Mouse (Mus musculus) kidney, embryonic 15.5 days (tissue): ENCODE measurements at regions not wholly inside any gene's neighbourhood (a gene's known extent, or its start where the extent isn't known, plus 50 kb on each side); places are given as distances from the start of the nearest gene placed in this dataset.
"Not testable (repeated sequence)": the region's sequence is repeated elsewhere in the genome, so short reads cannot be mapped to it uniquely, and the experiment has no call there.

Source experiments
- ATAC-seq: fragments of 200-750 bp; cut with Nextera tagmentation; replicated peaks from 2 replicates; pipeline ENCODE4 v1.8.0; 2017; ENCODE audit warnings: moderate TSS enrichment; ENCODE audit not compliant: low FRiP score
- H3K27ac ChIP-seq: fragments of 300-500 bp; sonication (generic); 2 replicates; pipeline ENCODE4 v1.5.1; 2015; ENCODE audit warnings: mild to moderate bottlenecking, inconsistent platforms
- H3K27me3 ChIP-seq: fragments of 300-500 bp; sonication (generic); 2 replicates; pipeline ENCODE4 v1.6.1; 2015; ENCODE audit warnings: inconsistent platforms
- H3K36me3 ChIP-seq: fragments of 300-500 bp; sonication (generic); 2 replicates; pipeline ENCODE4 v1.6.1; 2015; ENCODE audit warnings: inconsistent platforms
- H3K4me1 ChIP-seq: fragments of 300-500 bp; sonication (generic); 2 replicates; pipeline ENCODE4 v1.6.1; 2015; ENCODE audit warnings: inconsistent platforms
- H3K4me2 ChIP-seq: fragments of 300-500 bp; sonication (generic); 2 replicates; pipeline ENCODE4 v1.6.1; 2015; ENCODE audit warnings: moderate library complexity, mild to moderate bottlenecking, inconsistent platforms
- H3K4me3 ChIP-seq: fragments of 300-500 bp; sonication (generic); replicated peaks from 2 replicates; pipeline ENCODE4 v1.5.1; 2015; ENCODE audit warnings: mild to moderate bottlenecking, inconsistent platforms
- H3K9ac ChIP-seq: fragments of 300-500 bp; sonication (generic); 2 replicates; pipeline ENCODE4 v1.6.1; 2015; ENCODE audit warnings: mild to moderate bottlenecking, inconsistent platforms
- H3K9me3 ChIP-seq: fragments of 300-500 bp; sonication (generic); replicated peaks from 2 replicates; pipeline ENCODE4 v1.6.1; 2016; ENCODE audit warnings: inconsistent platforms
- WGBS: fragments of 180-500 bp; shearing (Covaris S2); methylation state at CpG from one replicate; pipeline ENCODE4 v1.1.7; 2015; ENCODE audit warnings: mixed read lengths; 5-methylcytosine and 5-hydroxymethylcytosine counted together

DNA sequence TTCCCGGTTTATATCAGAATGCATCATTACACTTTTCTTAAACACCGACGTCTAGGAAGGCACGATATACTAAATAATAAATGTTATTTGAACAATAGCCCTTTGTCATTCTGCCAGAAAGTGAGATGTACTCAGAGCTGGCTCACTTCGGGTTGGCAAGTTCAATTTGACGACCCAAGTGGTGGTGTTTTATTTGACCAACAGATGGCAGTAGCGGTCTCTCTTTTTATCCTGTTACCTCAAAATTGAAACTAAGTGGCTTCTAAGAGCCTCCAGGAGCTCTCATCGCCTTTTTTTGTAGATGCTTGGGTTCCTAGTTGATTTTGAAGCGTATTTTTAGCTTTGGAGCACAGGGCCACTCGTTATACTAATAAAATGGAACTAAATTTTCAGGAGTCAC is 66.7 kb upstream of the Chmp2b start:
- H3K27me3 ChIP-seq, result peaks cover 3% of the 10 kb centered on the region; the same call in 1 of the 2 replicates
- H3K27ac ChIP-seq, result no peak overlapping the region
- 12% methylated on average over 10 of the region's 10 CpGs for WGBS
- H3K4me1 ChIP-seq, result no peaks in the 10 kb centered on the region
- H3K9me3 ChIP-seq, result no peaks in the 10 kb centered on the region
- H3K36me3 ChIP-seq, result no peaks in the 10 kb centered on the region
- H3K9ac ChIP-seq, result no peak overlapping the region
- no peak overlapping the region for H3K4me2 ChIP-seq
- ATAC-seq, result no peak
- no peak overlapping the region for H3K4me3 ChIP-seq

DNA sequence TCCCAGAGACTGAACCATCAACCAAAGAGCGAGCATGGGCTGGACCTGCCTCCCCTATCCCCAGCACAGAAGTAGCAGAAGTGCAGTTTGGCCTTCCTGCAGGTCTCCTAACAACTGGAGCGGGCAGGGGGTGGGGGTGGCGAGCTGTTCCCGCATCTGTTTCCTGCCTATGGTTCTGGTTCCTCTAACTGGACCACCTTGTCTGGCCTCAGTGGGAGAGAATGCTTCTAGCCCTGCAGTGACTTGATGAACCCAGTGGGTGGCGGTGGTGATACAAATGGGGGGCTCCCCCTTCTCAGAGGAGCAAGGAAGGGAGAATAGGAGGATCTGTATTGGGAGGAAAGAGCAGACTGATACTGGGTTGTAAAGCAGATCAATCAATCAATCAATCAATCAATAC is 69.2 kb upstream of the Chmp2b start:
- Histone ChIP-seq H3K27me3 (peaks cover 3% of the 10 kb centered on the region; the same call in 1 of the 2 replicates), H3K4me1 (no peaks in the 10 kb centered on the region), H3K9me3 (no peaks in the 10 kb centered on the region), H3K9ac (no peak overlapping the region), H3K4me3 (no peak overlapping the region), H3K36me3 (no peaks in the 10 kb centered on the region), H3K27ac (no peak overlapping the region), H3K4me2 (no peak overlapping the region)
- no peak for ATAC-seq
- WGBS, result 57% methylated on average over 5 of the region's 5 CpGs

DNA sequence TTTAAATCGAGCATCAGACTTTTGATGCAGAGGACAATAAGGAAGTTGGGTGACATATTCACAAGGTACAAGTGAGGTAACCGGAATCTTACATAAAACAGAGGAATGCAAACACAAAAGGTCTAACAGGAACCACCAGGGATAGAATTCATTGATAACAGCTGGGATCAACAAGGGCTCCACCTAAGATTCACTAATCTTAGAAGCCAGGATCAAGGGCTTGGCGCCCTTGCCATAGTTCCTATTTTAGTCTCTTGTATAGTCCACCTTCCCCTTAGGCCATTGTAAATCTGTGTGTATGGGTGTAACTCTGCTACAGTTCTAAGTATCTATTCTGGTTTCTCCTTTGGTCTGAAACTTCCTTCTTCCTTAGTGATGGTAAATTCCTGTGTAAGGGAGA is 84.2 kb upstream of the Chmp2b start:
- WGBS, result 91% methylated on average over 3 of the region's 3 CpGs
- not testable (repeated sequence) for H3K4me2 ChIP-seq, H3K9me3 ChIP-seq, H3K4me3 ChIP-seq, H3K27me3 ChIP-seq, H3K4me1 ChIP-seq, H3K36me3 ChIP-seq, H3K27ac ChIP-seq, ATAC-seq, H3K9ac ChIP-seq

DNA sequence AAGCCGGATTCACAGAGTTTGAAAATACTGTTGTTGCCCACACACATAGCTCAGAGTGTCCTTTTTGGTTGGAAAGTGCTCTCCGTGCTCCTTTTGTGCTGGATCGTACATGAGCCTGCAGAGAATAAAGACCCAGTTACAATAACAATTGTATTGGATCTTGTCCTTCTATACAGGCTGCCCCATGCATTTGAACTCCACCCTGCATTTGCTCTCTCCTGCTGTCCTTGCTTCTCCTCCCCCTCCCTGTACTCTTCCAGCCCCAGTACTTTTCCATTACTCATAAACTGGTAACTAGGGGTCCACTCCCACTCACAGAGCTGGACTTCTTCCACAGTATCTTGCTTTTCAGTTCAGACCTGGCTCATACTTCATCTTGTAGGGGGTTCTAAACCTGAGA is 86.5 kb upstream of the Chmp2b start:
- Histone ChIP-seq H3K9me3 (no peaks in the 10 kb centered on the region), H3K27me3 (no peaks in the 10 kb centered on the region), H3K4me2 (no peak overlapping the region), H3K9ac (no peak overlapping the region), H3K27ac (no peak overlapping the region), H3K36me3 (no peaks in the 10 kb centered on the region), H3K4me1 (no peaks in the 10 kb centered on the region), H3K4me3 (no peak overlapping the region)
- no peak for ATAC-seq
- WGBS, result 73% methylated on average over 3 of the region's 3 CpGs

DNA sequence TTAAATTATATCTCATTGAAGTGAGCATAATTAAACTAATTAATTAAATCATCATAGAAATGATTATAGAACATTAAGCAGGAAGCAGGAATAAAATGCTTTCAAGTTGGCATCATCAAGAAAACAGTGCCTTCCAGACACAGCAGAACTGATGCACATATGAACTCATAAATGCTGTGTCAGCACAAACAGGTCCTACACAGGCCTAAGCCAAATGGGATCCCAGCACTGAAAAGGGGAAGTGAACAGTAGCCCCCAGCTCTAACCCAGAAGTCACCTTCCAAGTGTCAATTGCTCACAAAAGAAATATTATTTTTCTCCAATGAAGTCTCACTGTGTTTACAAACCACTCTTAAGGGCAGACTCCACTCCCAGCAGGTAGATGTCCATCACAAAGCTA is 93.0 kb upstream of the Chmp2b start:
- Histone ChIP-seq H3K27me3 (no peaks in the 10 kb centered on the region), H3K9me3 (no peaks in the 10 kb centered on the region), H3K9ac (no peak overlapping the region), H3K4me1 (no peaks in the 10 kb centered on the region), H3K36me3 (no peaks in the 10 kb centered on the region), H3K4me3 (no peak overlapping the region), H3K27ac (no peak overlapping the region), H3K4me2 (no peak overlapping the region)
- no peak for ATAC-seq

DNA sequence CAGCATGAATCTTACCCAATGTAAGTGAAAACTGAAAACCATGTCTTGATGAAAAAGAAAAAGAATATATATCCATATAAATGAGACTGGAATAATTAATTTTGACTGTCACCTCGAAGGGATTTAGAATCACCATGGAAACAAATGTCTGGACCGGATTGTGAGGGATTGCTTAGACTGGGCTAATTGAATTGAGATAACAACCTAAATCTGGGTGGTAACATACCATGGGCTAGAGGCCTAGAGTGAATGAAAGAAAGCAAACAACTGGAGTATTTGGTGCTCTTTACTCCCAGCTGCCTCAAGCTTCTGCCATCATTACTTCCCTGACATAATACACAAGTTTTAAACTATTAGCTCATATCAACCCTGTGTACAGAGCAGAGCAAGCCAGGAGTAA is 95.3 kb upstream of the Chmp2b start:
- Histone ChIP-seq H3K4me2 (no peak overlapping the region), H3K27me3 (no peaks in the 10 kb centered on the region), H3K9ac (no peak overlapping the region), H3K36me3 (no peaks in the 10 kb centered on the region), H3K27ac (no peak overlapping the region), H3K4me3 (no peak overlapping the region), H3K4me1 (no peaks in the 10 kb centered on the region), H3K9me3 (no peaks in the 10 kb centered on the region)
- ATAC-seq, result no peak
- 80% methylated on average over 2 of the region's 2 CpGs for WGBS

DNA sequence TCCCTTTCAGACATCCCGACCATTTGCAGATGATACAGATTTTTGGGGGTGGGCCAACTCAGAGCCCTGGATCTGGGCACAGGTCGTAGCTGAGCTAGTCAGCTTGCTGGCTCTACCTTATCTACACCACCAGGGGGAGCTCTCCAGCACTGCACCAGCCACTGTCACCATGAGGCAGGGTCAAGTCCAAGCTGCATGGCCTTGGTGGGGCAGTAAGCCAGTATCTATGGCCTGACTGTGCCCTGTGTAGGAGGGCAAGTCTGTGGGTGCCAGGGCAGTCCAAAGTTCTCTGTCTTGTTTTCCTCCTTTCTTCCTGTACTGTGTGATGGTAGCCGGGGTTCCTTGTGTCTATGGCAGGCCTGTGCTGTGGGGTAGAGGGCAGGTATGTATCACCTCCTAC is 102.3 kb upstream of the Chmp2b start:
- Histone ChIP-seq H3K4me2 (no peak overlapping the region), H3K4me1 (no peaks in the 10 kb centered on the region), H3K27me3 (no peaks in the 10 kb centered on the region), H3K4me3 (no peak overlapping the region), H3K27ac (no peak overlapping the region), H3K9ac (no peak overlapping the region), H3K9me3 (no peaks in the 10 kb centered on the region), H3K36me3 (no peaks in the 10 kb centered on the region)
- WGBS, result 64% methylated on average over 3 of the region's 3 CpGs
- 0 out of 2 replicates have a peak, but pooled peaks have one; percentile 52 for ATAC-seq

DNA sequence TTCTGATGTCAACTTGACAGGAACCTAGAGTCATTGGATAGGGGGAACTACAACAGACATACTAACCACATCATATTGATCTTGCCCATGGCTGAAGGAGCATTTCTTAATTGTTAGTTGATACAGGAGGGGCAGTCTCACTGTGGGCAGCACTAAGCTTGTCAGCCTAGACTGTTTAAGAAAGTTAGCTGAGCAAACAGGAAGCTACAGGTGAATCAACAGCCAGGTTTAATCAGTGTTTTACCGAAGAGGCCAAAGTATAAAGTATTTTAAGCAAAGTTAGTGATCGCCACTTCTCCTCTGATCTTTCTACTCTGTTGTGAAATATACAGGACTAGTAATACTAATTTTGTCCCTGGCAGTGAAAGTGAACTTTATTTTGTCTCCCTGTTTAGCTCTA is 109.6 kb upstream of the Chmp2b start:
- ATAC-seq, result no peak

DNA sequence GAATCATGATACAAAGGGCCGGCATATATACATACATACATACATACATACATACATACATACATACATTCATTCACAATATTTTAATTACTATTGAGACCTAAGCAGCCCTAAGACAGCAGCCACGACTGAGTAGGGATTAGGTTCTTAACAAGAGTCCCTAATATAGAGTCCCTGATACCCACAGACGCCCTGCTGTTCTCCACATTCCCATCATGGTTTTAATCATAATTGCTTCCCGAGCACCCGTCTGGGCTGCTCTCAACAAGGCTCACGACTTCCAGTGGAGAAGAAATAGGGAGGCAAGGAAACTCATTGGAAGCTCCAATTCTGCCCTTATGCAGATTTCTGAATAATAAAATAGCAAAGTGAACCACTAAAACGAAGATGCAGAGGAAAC is 120.6 kb upstream of the Chmp2b start:
- no peaks in the 10 kb centered on the region for H3K9me3 ChIP-seq
- no peak overlapping the region for H3K27ac ChIP-seq
- 81% methylated on average over 7 of the region's 7 CpGs for WGBS

More for the DNA sequence above, 109.6 kb upstream of the Chmp2b start:
- Histone ChIP-seq H3K27me3 (no peaks in the 10 kb centered on the region), H3K4me1 (no peaks in the 10 kb centered on the region), H3K4me2 (no peak overlapping the region), H3K9me3 (no peaks in the 10 kb centered on the region), H3K4me3 (no peak overlapping the region), H3K36me3 (no peaks in the 10 kb centered on the region), H3K27ac (no peak overlapping the region), H3K9ac (no peak overlapping the region)
- 82% methylated on average over 2 of the region's 2 CpGs for WGBS

DNA sequence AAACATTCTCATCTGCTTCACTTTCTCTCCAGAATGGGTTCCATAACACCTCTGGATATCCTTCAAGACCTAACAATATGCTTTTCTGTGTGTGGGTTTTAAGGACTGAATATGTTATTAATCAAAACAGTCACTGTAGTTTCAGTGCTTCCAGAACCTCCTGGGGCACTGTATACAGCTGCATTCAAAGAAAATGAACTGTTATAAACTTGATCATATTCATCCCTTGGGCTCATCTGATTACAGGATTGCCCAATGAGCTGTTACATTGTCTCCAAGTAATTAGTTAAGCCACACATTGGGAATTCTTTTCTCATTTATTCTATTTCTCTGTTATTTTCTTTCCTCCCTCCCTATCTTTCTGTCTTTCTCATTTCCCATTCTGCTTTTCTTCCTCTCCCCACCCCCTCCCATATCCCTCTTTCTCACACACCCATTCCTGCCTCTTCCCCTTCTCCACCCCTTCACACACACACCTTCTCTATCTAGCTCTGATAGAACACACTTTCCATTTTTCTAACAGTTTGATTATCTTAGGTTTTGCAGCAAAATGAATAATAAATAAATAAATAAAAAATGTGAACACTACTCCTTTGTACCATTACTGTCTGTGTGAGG is 121.3 kb upstream of the Chmp2b start:
- H3K36me3 ChIP-seq, result no peaks in the 10 kb centered on the region
- no peak overlapping the region for H3K4me2 ChIP-seq
- H3K9me3 ChIP-seq, result no peaks in the 10 kb centered on the region
- no peaks in the 10 kb centered on the region for H3K4me1 ChIP-seq
- no peak overlapping the region for H3K9ac ChIP-seq
- H3K27ac ChIP-seq, result no peak overlapping the region
- H3K4me3 ChIP-seq, result no peak overlapping the region
- no peak for ATAC-seq
- no peaks in the 10 kb centered on the region for H3K27me3 ChIP-seq

More for the DNA sequence above, 120.6 kb upstream of the Chmp2b start:
- H3K27me3 ChIP-seq, result no peaks in the 10 kb centered on the region
- no peaks in the 10 kb centered on the region for H3K36me3 ChIP-seq
- no peak overlapping the region for H3K4me3 ChIP-seq
- no peaks in the 10 kb centered on the region for H3K4me1 ChIP-seq
- no peak for ATAC-seq
- H3K9ac ChIP-seq, result no peak overlapping the region
- no peak overlapping the region for H3K4me2 ChIP-seq

DNA sequence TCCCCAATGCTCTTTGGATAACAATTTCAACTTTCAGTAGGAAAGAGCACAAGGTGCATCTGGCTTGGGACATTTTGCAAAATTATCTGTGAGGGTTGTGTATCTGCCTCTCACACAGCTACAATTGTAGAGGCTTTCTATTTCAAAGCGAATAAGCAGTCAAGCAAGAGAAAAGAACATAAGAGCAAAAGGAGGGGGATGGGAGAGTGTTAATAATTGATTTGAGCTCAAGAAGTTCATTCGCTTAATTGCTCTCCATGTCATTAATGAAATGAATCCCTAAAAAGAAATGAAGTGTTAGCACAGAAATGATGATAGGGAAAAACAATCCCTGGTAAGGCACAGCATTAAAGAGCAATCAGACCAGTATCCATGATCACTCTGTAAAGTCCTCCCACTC is 121.4 kb upstream of the Vgll3 start:
- ATAC-seq, result no peak
- H3K27me3 ChIP-seq, result no peaks in the 10 kb centered on the region
- no peak overlapping the region for H3K4me2 ChIP-seq
- no peak overlapping the region for H3K9ac ChIP-seq
- H3K4me1 ChIP-seq, result no peaks in the 10 kb centered on the region
- no peaks in the 10 kb centered on the region for H3K9me3 ChIP-seq
- no peak overlapping the region for H3K27ac ChIP-seq
- H3K4me3 ChIP-seq, result no peak overlapping the region
- WGBS, result 62% methylated on average over 2 of the region's 2 CpGs
- no peaks in the 10 kb centered on the region for H3K36me3 ChIP-seq

DNA sequence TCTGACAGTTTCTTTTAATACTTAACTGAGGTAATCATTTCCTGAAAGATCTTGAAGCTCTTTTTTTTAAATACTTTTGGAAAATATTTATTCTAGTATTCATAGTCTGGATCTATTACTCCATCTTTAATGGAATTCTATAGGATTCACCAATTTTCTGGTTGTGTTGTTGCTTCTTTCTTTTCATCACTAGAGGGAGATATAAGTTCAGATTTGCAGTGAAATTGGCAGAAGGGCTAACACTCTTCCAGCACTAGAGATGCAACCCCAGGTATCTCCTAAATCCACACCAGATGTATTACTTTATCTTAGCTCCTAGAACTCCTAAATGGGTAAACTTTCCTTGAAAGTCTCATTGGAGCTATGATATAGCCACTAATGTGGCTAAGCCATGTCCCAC is 99.4 kb upstream of the Vgll3 start:
- no peak for ATAC-seq

DNA sequence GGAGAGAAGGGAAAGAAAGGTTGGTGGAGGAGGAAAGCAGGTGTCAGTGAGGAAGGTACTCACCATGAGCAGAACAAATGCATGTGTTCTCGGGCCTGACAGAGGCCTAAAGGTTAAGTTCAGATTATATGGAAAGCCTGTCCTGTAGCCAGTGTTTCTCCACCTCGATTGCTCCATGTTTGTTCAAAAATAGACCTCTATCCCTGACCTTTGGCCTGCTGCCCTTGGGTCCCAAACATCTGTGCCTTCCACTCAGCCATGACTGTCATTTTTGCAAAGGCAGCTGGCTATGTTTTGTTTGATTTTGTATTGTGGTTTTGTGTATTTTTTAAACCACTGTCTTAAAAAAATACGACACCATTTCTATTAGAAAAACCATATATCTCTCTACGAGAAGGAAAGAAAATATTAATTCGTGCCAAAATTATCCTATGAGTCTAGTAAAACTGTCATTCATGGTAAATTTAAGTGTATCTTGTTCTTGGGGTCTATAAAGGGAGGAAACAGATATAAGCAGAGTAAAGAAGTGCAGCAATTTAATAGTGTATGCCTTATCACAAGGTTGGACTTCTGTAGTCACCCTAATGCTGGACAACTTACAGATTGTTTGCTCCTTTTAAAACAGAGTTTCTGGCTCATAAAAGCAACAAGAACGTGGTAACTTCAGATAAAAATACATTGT is 96.1 kb upstream of the Vgll3 start:
- H3K27ac ChIP-seq, result no peak overlapping the region
- peaks cover 6% of the 10 kb centered on the region; the same call in 1 of the 2 replicates for H3K27me3 ChIP-seq
- no peaks in the 10 kb centered on the region for H3K36me3 ChIP-seq
- H3K4me3 ChIP-seq, result no peak overlapping the region
- peak; percentile 66; the same call in 1 of the 2 replicates for ATAC-seq
- no peak overlapping the region for H3K4me2 ChIP-seq
- no peaks in the 10 kb centered on the region for H3K9me3 ChIP-seq
- H3K4me1 ChIP-seq, result no peaks in the 10 kb centered on the region
- no peak overlapping the region for H3K9ac ChIP-seq
- 42% methylated on average over 6 of the region's 6 CpGs for WGBS

More for the DNA sequence above, 99.4 kb upstream of the Vgll3 start:
- peaks cover 6% of the 10 kb centered on the region; the same call in 1 of the 2 replicates for H3K27me3 ChIP-seq
- no peak overlapping the region for H3K27ac ChIP-seq
- H3K9ac ChIP-seq, result no peak overlapping the region
- no peak overlapping the region for H3K4me3 ChIP-seq
- no peaks in the 10 kb centered on the region for H3K36me3 ChIP-seq
- no peak overlapping the region for H3K4me2 ChIP-seq
- no peaks in the 10 kb centered on the region for H3K4me1 ChIP-seq
- H3K9me3 ChIP-seq, result no peaks in the 10 kb centered on the region
